Mouse (Mus musculus) brain, embryonic 14.5 days (tissue): ENCODE measurements at regions not wholly inside any gene's neighbourhood (a gene's known extent, or its start where the extent isn't known, plus 50 kb on each side); places are given as distances from the start of the nearest gene placed in this dataset.

Source experiments
- CTCF ChIP-seq: fragments of 200-500 bp; IDR thresholded peaks from 2 replicates; pipeline ENCODE4 v1.5.1; 2012; ENCODE audit warnings: inconsistent platforms, mild to moderate bottlenecking, moderate library complexity, borderline replicate concordance; ENCODE audit not compliant: insufficient read depth, insufficient read length; ENCODE audit errors: extremely low read depth
- POLR2A ChIP-seq: fragments of 200-500 bp; IDR thresholded peaks from 2 replicates; pipeline ENCODE4 v1.6.1; 2012; ENCODE audit warnings: mild to moderate bottlenecking, inconsistent platforms, borderline replicate concordance; ENCODE audit not compliant: poor library complexity, insufficient read depth, insufficient read length, severe bottlenecking; ENCODE audit errors: extremely low read depth

- no peak for TF ChIP-seq POLR2A
- TF ChIP-seq CTCF, result no peak
These were observed 115.0 kb upstream of the Nudt7 start for GRCm38 (mm10) chr8:114018364-114018763.
